Mouse (Mus musculus) heart, adult 18-20 months (tissue): ENCODE measurements at regions not wholly inside any gene's neighbourhood (a gene's known extent, or its start where the extent isn't known, plus 50 kb on each side); places are given as distances from the start of the nearest gene placed in this dataset.

ENCODE experiments used
- DNase-seq, 2 experiments: peaks; one replicate each; pipeline ENCODE4 v3.0.0; 2021 to 2022; ENCODE audit warnings: mixed read lengths in 1 of 2

DNA sequence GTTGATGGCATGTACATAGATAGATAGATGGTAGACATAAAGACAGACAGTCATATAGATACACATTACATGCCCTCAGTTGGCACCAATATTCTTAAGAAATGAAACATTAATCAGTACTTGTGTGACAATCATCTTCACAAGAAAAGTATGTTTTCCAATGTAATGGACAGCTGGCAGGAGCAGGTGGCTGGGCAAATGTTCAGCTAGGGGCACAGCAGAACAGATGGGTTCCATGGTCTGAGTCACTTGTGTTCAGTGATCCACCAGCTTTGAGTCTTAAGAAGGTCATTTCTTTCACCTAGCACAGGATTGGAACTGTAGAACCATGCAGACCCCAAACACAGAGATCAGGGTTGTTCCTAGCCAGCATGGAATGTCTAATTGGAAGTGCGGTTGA lies 2631.2 kb upstream of the 5930422O12Rik start:
- no peak for DNase-seq

DNA sequence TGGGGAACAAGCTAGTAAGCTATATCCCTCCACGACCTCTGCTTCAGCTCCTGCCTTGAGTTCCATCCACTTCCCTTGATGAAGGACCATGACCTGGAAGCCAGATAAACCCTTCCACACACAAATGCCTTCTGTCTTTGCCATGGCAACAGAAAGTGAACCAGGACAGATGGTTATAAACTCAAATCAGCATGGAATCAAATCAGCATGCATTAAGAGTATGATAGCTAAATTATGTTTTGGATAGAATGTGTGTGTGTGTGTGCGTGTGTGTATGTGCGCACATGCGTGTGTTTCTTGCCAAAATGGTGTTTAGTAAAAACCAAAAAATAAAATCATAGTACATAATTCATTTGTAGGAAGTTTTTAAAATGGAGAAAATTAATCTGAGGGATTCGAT lies 2611.5 kb upstream of the 5930422O12Rik start:
- no peak for DNase-seq

DNA sequence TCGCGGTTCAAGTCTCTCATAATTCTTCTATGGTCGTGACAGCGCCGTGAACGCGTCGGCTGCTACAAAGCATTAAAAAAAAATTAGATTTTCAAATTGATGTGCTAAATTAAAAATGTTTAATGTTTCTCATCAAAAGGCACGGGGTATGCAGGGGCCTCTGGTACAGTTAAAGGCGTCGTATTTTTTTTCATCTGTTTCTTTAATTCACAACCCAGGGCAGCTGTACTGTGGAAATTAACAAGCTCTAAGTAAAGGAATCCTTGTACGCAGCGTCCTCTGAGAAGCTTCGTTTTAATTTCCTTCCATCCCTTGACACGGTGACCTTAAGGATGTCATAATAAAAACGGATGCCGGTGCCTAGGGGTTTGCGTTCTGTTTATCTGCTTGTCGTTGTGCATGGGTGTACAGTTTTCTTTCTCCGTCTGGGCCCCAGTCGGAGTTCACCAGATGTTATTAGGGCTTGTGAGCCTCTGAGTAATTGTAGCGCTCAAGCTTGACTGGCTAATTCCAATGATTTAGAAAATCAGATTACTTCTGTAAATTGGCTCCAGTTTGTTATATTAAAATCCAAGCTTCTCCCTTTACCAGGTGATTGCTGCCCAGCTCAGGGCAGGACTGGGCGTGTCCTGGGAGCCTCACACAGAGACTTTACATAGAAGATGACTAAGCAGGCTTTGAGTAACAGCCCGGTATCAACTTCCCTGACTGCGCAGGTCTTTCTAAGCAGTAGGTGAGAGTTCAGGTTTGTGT lies 2605.5 kb upstream of the 5930422O12Rik start:
- DNase-seq: no peak

GRCm38 (mm10) chr8:30823588-30823938 lies 2604.9 kb upstream of the 5930422O12Rik start:
- DNase-seq: no peak

DNA sequence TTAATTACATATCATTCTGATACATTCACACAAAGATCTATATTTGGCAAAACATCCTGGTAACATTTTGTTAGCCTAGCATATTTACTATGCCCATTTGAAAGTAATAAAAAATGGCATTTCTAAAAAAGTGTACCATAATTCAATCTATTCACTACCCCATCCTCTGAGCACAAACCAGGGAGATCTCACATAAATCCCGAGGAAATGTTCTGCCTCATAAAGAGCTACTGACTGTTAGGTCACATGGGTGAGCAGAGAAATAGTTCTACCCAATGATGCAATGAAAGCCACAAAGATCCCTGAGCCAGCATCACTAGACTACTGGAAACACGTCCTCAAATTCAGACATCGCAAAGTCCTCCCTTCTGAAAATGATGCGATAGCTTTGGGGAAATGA lies 2602.5 kb upstream of the 5930422O12Rik start:
- no peak for DNase-seq

DNA sequence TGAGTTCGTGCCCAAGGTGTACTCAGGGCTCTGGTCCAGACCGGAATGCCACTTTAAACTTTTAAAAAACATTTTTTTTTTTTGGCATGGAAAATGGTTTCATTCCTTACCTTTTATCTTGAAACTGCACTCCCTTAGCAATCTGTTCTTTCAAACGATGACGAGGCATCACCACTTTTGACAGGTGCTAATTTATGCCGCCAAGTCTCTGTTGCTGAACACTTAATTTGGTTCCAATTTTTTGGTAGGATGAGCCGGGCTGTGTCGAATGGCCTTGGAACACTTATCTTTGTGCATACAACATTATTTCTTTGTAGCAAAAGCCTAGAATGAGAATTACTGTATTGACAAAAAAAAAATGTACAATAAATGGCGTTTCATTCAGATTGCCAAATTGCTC lies 2590.5 kb upstream of the 5930422O12Rik start:
- no peak for DNase-seq

GRCm38 (mm10) chr8:30840064-30840463 lies 2588.4 kb upstream of the 5930422O12Rik start:
- DNase-seq: peak; percentile 14 to 78

DNA sequence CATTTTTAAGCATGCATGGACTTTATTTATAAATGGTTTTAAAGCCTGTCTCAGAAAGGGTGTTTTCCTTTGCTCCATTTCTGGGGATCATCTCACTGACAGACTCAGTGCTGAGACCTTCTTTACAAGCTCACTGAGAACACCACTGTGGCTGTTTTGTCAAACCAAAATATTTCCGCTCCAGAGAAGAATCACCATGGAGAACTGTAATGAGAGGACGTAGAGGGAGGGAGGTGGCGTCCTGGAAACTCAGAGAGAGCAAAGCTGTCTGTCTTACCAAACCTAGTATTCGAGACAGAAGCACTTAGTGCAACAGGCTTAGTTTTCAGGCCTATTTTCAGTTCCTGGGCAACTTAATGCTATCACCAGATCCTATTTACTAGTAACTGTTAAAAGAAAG lies 2565.5 kb upstream of the 5930422O12Rik start:
- DNase-seq: no peak

DNA sequence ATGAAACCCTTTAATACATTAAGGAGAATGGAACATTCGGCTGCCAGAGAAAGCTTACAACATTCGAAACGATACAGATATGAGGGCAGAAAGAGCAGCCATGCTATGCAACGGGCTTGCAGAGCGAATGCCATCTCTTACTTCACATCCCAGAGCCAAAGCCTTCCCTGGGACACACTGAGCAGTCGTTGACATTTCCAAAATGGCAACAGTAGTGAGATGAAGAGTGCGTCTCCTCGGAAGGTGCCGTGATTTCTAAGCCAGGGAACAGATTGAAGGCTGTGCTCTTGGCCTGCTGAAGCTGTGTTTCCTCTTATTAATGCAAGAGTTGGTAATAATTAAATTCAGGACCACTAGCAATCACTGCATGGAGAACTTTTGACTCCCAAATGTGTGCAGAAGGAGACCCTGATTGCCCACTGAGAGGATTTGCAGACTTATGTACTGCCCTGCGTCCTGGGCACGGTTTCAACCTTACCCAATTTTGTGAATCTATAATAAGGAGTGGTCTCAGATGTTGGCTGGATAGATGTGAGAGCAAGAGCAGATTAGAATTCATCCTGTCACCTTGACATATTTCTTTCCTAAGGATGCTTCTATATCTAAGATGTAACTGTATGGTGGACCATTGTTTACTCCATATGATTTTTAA lies 2522.3 kb upstream of the 5930422O12Rik start:
- DNase-seq: no peak

- DNase-seq: no peak
These were observed 2514.8 kb upstream of the 5930422O12Rik start for GRCm38 (mm10) chr8:30913664-30914063.

DNA sequence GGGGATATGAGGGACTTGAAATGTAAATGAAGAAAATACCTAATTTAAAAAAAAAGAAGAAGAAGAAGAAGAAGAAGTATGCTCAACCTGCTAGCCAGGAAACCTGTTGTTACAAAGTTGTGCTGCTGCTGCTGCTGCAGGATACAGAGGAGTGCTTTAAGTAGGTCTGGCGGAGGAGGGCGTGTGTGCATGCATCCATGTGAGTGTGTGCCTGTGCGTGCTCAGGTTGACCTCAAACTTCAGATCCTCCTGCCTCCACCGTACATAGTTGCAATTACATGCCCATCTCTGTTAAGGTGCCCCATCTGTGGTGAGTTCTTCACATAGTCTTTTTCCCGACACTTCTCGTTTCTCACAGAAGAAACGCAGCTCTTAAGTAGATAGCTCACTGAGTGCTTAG lies 2513.4 kb upstream of the 5930422O12Rik start:
- DNase-seq: no peak

DNA sequence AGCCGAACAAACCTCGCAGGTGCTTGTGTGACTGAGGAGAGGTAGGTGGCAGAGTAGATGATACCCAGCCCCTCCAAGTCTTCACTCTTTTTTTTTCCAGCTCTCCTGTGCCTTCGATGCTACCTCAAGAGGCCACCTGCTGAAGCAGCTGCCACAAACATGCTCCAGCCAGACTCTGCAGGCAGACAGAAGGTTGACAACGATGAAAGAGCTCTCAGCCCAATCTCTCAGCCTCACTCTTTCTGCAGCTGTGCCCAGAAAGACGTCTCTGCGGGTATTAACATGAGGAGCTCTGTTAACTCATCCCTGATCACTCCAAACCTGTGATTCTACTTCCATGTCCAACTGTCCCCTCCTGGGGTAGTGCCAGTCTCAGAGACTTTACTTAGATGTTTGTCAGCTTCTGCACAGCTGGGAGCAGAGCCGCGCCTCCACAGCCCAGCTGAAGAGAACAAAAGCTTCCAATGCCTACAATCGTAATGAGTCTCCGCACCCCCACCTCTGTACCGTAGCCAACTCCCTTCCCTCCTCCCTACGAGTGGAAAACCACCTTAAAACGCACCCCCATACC lies 2512.8 kb upstream of the 5930422O12Rik start:
- DNase-seq: peak in 1 of 2 experiments; percentile 4

GRCm38 (mm10) chr8:30916184-30916751 lies 2512.2 kb upstream of the 5930422O12Rik start:
- no peak for DNase-seq

DNA sequence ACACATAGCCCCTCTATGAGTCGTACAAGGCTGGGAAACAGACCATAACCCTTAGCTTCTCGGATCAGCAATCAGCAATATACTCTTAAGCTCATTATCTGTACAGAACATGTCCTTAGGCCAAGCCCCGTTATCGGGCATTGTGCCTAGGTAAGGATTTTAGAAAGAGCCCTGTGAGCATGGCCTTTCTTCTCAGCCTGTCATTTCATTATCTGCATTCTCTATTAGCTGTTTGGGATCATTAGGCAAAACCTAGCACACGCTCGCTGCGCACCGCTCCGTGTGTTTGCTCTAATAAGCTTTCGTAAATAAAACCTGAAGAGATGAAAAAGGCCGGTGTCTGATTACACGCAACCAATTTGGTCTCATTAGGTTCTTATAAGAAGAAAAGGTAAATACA lies 2507.1 kb upstream of the 5930422O12Rik start:
- DNase-seq: no peak

DNA sequence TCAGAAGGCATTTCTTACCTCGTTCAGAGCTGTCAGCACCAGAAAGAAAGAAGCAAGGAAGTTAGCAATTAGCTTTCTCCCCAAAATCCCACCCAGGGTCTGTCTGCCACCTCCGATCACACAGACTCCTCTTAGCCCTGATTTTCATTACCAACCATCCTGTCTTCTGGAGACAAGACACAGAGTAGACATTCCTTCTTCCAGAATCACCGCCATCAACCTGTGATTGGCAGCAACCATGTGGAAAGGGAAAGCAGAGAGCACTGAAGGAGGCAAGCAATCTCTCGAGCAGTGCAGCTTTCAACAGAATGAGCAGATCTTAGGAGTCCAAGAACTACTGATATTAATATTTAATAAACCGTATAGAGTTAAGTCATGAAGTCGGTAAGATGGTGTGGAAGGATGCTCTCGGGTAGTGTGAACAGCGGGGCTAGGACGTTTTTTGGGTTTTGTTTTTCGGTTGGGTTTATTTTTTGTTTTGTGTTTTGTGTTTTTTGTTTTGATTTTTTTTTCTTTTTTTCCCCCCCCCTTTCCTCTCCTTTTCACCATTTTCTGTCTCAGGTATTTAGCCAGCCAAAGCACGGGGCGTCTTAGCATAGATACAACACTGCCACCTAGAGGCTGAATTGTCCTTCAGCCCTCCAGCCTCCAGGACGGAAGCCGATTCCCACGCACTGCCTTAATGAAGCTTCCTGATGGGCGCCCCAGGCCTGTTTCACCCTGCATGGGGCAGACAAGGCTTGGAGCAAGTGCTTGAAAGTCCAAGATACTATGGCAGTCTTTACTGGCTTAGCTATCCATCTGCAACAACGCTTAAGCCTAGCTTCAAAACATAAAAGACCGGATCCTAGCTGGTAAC lies 2505.0 kb upstream of the 5930422O12Rik start:
- peak; percentile 25 to 48 for DNase-seq

DNA sequence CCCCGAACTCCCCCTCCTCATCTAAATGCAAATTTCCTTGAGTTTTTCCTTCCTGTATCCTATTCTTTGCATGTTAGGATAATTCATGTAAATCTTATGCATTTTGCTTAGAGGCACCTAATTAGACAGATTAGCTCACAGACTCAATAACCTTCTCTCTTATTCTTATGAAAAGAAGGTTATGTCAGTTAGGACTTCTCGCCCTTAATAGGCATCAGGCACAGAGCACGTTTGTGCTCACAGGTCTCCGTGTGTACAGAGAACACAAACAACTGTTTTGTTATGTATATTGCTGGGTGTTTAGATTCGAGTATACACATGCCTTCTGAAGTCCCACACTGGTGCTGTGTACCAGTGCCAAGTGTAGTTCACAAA lies 2504.4 kb upstream of the 5930422O12Rik start:
- no peak for DNase-seq

GRCm38 (mm10) chr8:30924656-30925055 lies 2503.9 kb upstream of the 5930422O12Rik start:
- DNase-seq: no peak

GRCm38 (mm10) chr8:30937449-30938075 lies 2490.9 kb upstream of the 5930422O12Rik start:
- DNase-seq: no peak

DNA sequence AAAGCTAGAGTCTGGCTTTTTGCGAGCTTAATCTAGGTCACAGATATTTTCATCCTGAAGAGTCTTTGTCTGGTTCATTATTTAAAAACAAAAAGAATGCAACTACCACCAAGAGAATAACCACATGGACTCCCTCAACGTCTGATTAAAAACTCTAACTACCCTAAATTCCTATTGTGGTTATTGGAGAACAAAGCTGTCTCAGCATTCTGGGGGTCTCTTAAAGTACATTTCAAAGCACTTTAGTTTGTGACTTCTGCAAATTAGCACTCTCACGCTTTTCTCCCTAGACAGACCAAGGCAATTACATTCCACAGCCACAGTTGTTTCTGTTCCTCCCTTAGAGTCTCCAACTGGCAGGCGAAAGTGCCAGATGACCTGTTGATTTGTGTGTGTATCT lies 2487.6 kb upstream of the 5930422O12Rik start:
- no peak for DNase-seq

GRCm38 (mm10) chr8:30941511-30942175 lies 2486.9 kb upstream of the 5930422O12Rik start:
- no peak for DNase-seq
